Mouse (Mus musculus) cerebellum, adult 8-10 months (tissue): Measurements from ENCODE around the gene Prdm12.
"Not testable (repeated sequence)": the region's sequence is repeated elsewhere in the genome, so short reads cannot be mapped to it uniquely, and the experiment has no call there.

Experiments used
- DNase-seq: peaks from one replicate; pipeline ENCODE4 v3.0.0; 2022

Gene Prdm12

GRCm38 (mm10) chr2:31653971-31654853 lies 14.4 kb downstream of the Prdm12 start:
- DNase-seq, result no peak

DNA sequence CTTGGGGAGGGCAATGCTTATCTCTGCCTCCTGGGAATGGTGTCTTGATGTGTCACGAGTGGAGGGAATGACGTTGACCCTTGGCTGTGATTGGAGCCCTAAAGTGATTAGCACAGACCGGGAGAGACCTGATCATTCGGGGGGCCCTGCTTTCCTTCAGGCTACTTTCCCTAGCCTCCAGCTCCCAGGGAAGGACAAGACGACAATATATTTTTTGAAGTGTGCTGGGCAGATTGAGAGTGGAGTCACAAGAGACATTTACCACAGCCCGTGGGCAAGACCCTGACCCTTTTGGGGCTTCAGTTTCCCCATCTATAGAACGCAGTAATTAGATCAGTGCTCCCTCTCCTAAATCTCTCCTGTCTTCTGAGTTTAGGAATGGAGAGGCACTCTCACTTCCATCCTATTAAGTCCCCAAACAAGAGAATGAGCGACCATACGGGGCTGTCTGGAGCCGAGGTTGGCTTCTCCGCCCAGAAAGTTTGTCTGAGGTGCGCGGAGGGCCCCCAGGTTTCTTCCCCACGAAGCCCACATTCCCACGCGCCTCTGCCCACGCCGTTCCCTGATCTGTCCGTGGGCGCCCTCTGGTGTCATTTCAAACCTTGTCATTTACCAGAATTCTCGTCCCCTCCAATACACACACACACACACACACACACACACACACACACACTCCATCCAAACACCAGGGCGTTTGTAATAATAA lies 15.2 kb downstream of the Prdm12 start:
- peak; percentile 61 for DNase-seq

GRCm38 (mm10) chr2:31656374-31656773 lies 16.5 kb downstream of the Prdm12 start:
- no peak for DNase-seq

DNA sequence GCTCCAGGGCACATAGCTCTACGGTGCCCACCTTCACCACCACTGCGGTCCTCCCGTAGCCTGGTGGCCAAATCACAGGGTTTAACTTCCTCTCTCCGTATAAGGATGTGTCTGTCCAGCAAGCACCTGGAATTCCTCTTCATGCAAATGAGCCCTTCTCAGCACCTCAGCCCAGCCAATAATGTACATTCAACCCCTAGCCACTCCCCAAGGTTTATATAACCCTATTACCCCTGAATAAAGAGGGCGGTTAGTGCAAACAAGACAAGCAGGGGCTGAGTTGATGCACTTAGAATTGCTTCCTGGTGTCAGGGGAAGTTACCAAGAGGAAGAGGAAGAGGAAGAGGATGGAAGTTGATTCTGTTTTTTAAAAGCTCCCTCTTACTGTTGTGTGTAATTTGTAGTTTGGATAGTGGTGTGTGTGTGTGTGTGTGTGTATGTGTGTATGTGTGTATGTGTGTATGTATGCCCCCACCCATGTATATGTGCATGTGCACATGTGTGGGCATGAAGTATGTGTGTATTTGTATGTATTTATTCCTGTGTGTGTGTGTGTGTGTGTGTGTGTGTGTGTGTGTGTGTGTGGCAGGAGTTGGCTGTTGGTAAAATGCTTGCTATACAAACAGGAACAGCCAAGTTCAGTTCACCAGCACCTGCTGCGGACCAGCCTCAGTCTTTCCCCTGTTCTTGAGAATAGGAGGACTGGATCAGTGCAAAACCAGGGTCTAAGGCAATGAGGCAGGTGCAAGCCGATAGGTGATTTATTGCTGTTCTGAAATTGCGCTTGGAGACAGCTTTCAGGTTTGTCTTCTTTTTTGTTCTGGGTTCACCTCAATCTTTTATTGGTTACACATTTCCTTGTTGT lies 23.3 kb downstream of the Prdm12 start:
- DNase-seq, result no peak

- DNase-seq, result no peak
These were observed 24.0 kb downstream of the Prdm12 start for GRCm38 (mm10) chr2:31663804-31664180.

DNA sequence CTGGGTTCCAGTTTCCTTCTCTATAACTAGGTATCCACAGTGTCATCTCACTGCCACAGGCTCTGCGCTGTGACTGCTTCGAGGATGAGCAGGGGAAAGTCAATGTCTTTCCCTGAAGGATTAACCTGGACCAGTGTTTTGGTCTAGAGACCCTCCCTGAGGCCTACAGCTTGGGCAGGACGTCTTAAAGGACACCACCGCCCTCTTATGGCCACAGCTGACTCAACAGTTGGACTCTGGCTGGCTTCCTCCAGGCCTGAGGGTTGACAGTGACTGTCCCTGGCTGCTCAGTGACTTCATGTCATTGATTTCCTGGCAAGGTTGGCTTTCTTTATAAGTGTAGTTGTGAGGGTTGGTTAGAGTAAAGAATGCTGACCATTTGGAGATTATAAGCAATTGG lies 27.5 kb downstream of the Prdm12 start:
- no peak for DNase-seq

DNA sequence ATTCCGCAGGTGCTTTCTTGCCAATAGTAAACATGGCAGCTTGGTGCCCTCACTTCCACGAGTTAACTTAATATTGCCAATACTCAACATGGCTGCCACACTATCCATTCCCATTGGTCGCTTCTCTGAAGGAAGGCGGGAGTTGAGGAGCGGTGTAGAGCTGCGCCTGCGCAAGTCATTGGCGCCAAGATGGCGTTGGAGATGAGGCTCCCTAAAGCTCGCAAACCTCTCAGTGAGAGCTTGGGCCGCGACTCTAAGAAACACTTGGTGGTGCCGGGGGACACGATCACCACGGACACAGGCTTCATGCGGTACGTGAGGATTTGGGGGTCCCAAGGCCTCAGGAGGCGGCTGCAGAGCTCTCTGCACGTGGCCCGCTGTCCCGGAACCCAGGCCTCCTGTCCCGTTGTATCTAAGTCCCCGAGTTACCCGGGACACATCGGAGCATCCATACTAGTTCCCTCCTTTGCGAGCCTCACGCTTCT lies 30.8 kb downstream of the Prdm12 start, which contains the start of gene Exosc2:
Gene Exosc2 (plus strand): TSS at position 165 of the 485 bp plus-strand sequence.
- peak; percentile 90 for DNase-seq

GRCm38 (mm10) chr2:31678641-31679040 lies 38.8 kb downstream of the Prdm12 start:
- DNase-seq, result no peak

DNA sequence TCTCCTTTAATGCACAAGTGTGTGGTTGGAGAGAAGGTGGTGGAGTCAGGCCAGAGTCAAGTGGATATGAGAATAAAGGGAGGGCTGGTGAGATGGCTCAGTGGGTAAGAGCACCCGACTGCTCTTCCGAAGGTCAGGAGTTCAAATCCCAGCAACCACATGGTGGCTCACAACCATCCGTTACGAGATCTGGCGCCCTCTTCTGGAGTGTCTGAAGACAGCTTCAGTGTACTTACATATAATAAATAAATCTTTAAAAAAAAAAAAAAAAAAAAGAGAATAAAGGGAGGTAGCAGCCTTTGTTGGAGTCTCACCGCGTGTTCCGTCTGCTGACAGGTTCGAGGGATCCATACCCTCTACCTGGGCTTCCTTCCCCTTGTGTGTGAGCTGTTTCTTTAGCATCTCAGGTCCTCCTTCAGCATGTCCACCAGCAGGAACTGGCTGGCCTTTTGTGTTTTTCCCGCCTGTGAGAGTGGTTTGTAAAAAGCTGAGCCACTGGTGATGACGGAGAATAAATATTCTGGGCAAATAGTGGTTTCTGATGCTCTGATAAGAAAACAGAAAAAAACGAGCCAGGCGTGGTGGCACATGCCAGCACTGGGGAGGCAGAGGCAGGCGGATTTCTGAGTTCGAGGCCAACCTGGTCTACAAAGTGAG lies 41.3 kb downstream of the Prdm12 start:
- DNase-seq, result not testable (repeated sequence)

- no peak for DNase-seq
These were observed 41.9 kb downstream of the Prdm12 start for GRCm38 (mm10) chr2:31681731-31682235.

- peak; percentile 49 for DNase-seq
These were observed 43.8 kb downstream of the Prdm12 start for GRCm38 (mm10) chr2:31683666-31684065.

- DNase-seq, result peak; percentile 92
These were observed 48.5 kb downstream of the Prdm12 start, which contains the start of gene Abl1 for GRCm38 (mm10) chr2:31688074-31688925. Gene Abl1 (plus strand): TSS chr2:31688376.

DNA sequence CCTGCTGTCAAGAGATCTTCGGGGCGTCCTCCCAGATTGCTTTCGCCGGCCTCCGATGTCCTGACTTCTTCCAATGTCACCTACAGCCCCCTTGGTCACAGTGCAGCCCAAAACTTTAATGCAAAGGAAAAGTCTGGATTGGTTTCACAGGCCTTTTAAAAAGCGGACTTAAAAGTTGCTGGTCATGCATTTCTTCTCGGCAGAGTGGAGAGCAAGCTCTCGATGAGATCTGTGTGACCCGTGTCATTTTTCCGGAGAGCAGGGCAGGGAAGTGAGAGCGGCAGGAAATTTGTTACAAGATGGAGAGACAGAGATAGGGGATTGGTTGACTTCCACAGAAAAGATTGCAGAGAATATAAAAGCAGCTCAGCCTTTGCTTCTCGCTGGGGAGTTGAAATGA lies 49.2 kb downstream of the Prdm12 start:
- DNase-seq, result peak; percentile 29

GRCm38 (mm10) chr2:31690063-31690462 lies 50.2 kb downstream of the Prdm12 start:
- no peak for DNase-seq

GRCm38 (mm10) chr2:31698209-31698608 lies 58.4 kb downstream of the Prdm12 start:
- DNase-seq, result no peak

- DNase-seq, result no peak
These were observed 61.0 kb downstream of the Prdm12 start for GRCm38 (mm10) chr2:31700545-31701446.

DNA sequence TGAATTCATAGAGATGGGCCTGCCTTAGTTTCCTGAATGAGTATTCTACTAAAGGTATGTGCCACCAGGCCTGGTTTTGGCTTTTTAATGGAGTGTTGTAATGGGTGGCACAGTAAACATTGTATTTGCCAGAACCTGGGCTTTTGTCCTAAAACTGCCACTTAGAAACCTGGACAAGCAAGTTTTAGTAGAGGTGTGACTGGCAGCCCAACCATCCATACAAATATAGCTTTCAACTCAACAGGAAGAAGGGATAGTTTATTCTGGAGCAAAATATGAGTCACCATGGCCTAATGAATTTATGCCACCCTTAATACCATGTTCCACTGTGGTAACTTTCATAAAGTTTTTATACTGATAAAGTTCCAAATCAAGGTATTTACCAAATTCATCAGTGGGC lies 63.4 kb downstream of the Prdm12 start:
- no peak for DNase-seq
